Comparison of ENCODE assay signal across 8 mouse cellular contexts in genomic region chr6:52918980-52919379, GRCm38 (mm10).
DNase-seq lines count a peak whose midpoint lies in the region; ATAC-seq and TF ChIP-seq lines count a peak whose summit lies in the region.

No protein-coding gene starts in this region.

- peak; percentile 84 for DNase-seq in testis, postnatal 10 days (ENCODE audit: low spot score)
- no peak for DNase-seq in testis, postnatal 14 days (ENCODE audit: low spot score)
- peak; percentile 73 to 80 for DNase-seq in cerebellum, postnatal 4 days (ENCODE audit: low spot score in 2 of 2)
- DNase-seq in gastrocnemius, adult 8-10 months (ENCODE audit: low spot score in 2 of 2) = peak; percentile 58 to 60
- DNase-seq in kidney, adult 2 months = peak; percentile 76
- DNase-seq in left cerebral cortex, postnatal 4 days = peak; percentile 82
- peak; percentile 91 for DNase-seq in midbrain, postnatal 0 days (ENCODE audit: low spot score)
- peak; percentile 62 to 83 for DNase-seq in spleen, postnatal 10 days (ENCODE audit: low spot score in 2 of 2)

- H3K4me1 ChIP-seq in kidney, adult 2 months (ENCODE audit: control insufficient read depth, insufficient read depth, low read length) = no peaks in the 10 kb centered on the region; the same call in 1 of the 2 replicates
- H3K4me1 ChIP-seq in midbrain, postnatal 0 days (ENCODE audit: insufficient read depth, low read length) = no peaks in the 10 kb centered on the region

- no peak overlapping the region for H3K4me3 ChIP-seq in kidney, adult 2 months (ENCODE audit: insufficient read depth, low read depth, low read length)
- H3K4me3 ChIP-seq in midbrain, postnatal 0 days (ENCODE audit: low read depth, low read length) = no peak overlapping the region

- TF ChIP-seq CTCF in kidney, adult 2 months (conservative IDR thresholded peaks at IDR 0.05; ENCODE audit: insufficient read depth, insufficient read length, low read depth, low read length) = peak; percentile 62
- peak; percentile 98 for TF ChIP-seq CTCF in midbrain, postnatal 0 days (IDR thresholded peaks at IDR 0.05)

- no peak overlapping the region for H3K4me2 ChIP-seq in midbrain, postnatal 0 days (ENCODE audit: low read depth, low read length, poor library complexity, severe bottlenecking)

- intact Hi-C loops in left cerebral cortex, postnatal 4 days (cut with DNase I) = loop anchor here (10.0 kb wide), 2 partner anchors 144 to 644 kb away; no protein-coding TSS in a partner anchor

- no peaks in the 10 kb centered on the region for H3K36me3 ChIP-seq in kidney, adult 2 months (ENCODE audit: control insufficient read depth, insufficient read depth, low read length)
- H3K36me3 ChIP-seq in midbrain, postnatal 0 days (ENCODE audit: insufficient read depth, low read length) = no peaks in the 10 kb centered on the region

- no peaks in the 10 kb centered on the region for H3K27me3 ChIP-seq in kidney, adult 2 months (replicated peaks; ENCODE audit: control insufficient read depth, insufficient read depth, low read length)
- H3K27me3 ChIP-seq in midbrain, postnatal 0 days (ENCODE audit: insufficient read depth, low read length) = no peaks in the 10 kb centered on the region

- no peaks in the 10 kb centered on the region for H3K9me3 ChIP-seq in midbrain, postnatal 0 days (ENCODE audit: low read length)

- no peak for TF ChIP-seq POLR2A in kidney, adult 2 months (IDR thresholded peaks at IDR 0.05; ENCODE audit: low read depth, low read length)

- H3K27ac ChIP-seq in kidney, adult 2 months (ENCODE audit: insufficient read depth, low read depth, low read length) = no peak overlapping the region
- no peak overlapping the region for H3K27ac ChIP-seq in midbrain, postnatal 0 days (ENCODE audit: low read depth, low read length)

- no peak overlapping the region for H3K9ac ChIP-seq in midbrain, postnatal 0 days (replicated peaks; ENCODE audit: low read length, poor library complexity, severe bottlenecking)

- peak; percentile 74 for ATAC-seq in midbrain, postnatal 0 days (ENCODE audit: low FRiP score)

- WGBS in kidney, adult 2 months = 1% methylated on average over 2 of the region's 2 CpGs
- WGBS in midbrain, postnatal 0 days = 0% methylated on average over 2 of the region's 2 CpGs
